Comparison of ENCODE assay signal across 15 mouse cellular contexts in the genomic region with DNA sequence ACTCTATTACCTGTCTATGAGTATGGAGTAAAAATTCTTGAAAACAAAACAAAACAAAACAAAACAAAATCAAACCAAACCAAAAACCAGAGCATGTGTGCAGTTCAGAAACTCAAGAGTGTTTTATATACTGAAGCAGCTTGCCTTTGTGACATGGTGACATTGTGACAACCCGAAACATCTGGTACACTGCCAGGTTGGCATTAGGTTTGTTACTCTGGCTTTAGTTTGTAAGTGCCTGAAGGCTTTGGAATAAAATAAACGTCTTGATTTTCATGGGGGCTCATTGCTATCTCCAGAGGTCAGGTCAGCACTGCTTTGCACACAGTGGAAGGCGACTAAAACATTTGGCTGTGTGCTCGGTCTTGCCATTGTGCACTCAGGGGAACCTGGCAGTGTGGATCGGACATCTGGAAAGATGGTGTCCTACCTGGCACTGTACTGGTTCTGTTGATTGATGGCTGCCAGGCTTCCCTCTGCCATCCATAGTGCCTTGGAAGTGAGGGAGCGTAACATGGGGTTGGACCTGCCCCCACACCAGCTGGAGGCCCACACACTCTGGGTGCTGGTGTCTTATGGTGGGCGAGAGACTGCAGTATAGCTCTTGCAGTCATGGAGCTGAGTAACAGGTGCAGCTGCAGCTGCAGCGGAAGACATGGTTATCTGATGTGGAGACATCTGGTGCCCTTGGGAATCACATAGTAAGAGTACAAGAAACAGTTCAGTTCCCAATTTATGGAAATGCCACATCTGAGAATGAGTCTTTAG.
DNase-seq lines count a peak whose midpoint lies in the region; ATAC-seq and TF ChIP-seq lines count a peak whose summit lies in the region.
"Had no signal": no experiment of that assay in that cellular context is flagged by ENCODE, and none has a peak within 500 bp of the region (broad histone marks: within the 10 kb centered on the region; RNA-seq: fewer than 3 reads in every experiment).

No protein-coding gene starts in this region.

- no peak overlapping the region for H3K4me2 ChIP-seq in forebrain, embryonic 11.5 days (ENCODE audit: low read depth, low read length, severe bottlenecking)
- no peak overlapping the region for H3K4me2 ChIP-seq in forebrain, embryonic 12.5 days
- H3K4me2 ChIP-seq: stomach, embryonic 15.5 days had no signal

- peaks cover 18% of the 10 kb centered on the region for H3K4me1 ChIP-seq in forebrain, embryonic 11.5 days (replicated peaks; ENCODE audit: control insufficient read depth, insufficient read depth, low read length)
- H3K4me1 ChIP-seq in forebrain, embryonic 12.5 days = peaks cover 47% of the 10 kb centered on the region
- H3K4me1 ChIP-seq in testis, adult 2 months (ENCODE audit: control insufficient read depth, insufficient read depth, low read length) = peaks cover 2% of the 10 kb centered on the region

- no peaks in the 10 kb centered on the region for H3K27me3 ChIP-seq in forebrain, embryonic 11.5 days (ENCODE audit: control insufficient read depth, insufficient read depth, low read length)
- peaks cover 6% of the 10 kb centered on the region; the same call in 1 of the 2 replicates for H3K27me3 ChIP-seq in forebrain, embryonic 12.5 days
- H3K27me3 ChIP-seq in testis, adult 2 months (ENCODE audit: control insufficient read depth, insufficient read depth, low read length) = no peaks in the 10 kb centered on the region
- H3K27me3 ChIP-seq: stomach, embryonic 15.5 days had no signal

- ATAC-seq in forebrain, embryonic 11.5 days (replicated peaks; ENCODE audit: low FRiP score) = no peak
- ATAC-seq in forebrain, embryonic 12.5 days (ENCODE audit: low FRiP score) = no peak
- ATAC-seq in cerebellum, adult (ENCODE audit: insufficient number of reproducible peaks, low FRiP score, low TSS enrichment) = no peak

- no peak overlapping the region for H3K27ac ChIP-seq in forebrain, embryonic 11.5 days (ENCODE audit: low read depth, low read length)
- no peak overlapping the region for H3K27ac ChIP-seq in forebrain, embryonic 12.5 days
- peak overlapping the region; percentile 5; the same call in 1 of the 2 replicates for H3K27ac ChIP-seq in testis, adult 2 months (ENCODE audit: control insufficient read depth, insufficient read depth, low read depth, low read length)
- H3K27ac ChIP-seq: hindbrain, embryonic 10.5 days; midbrain, embryonic 10.5 days; stomach, embryonic 15.5 days had no signal

- no peak for TF ChIP-seq CTCF in testis, adult 2 months (IDR thresholded peaks at IDR 0.05; ENCODE audit: control insufficient read depth, insufficient read depth, insufficient replicate concordance, low read depth, low read length)

- no peak for TF ChIP-seq POLR2A in testis, adult 2 months (IDR thresholded peaks at IDR 0.05; ENCODE audit: control insufficient read depth, low read depth, low read length)

- WGBS in forebrain, embryonic 11.5 days = 87% methylated on average over 8 of the region's 8 CpGs
- 88% methylated on average over 8 of the region's 8 CpGs for WGBS in forebrain, embryonic 12.5 days

- DNase-seq in forebrain, embryonic 11.5 days (ENCODE audit: low spot score) = peak; percentile 25
- DNase-seq in layer of hippocampus, adult 11-12 months (ENCODE audit: low spot score) = peak; percentile 31
- DNase-seq in layer of hippocampus, postnatal 10 days (ENCODE audit: low spot score in 2 of 2) = no peak
- no peak for DNase-seq in testis, postnatal 10 days (ENCODE audit: low spot score)
- peak; percentile 60 for DNase-seq in thymus, postnatal 4 days
- DNase-seq: cerebellum, adult 2 months; embryo, embryonic 11 days; kidney, postnatal 25 days; left cerebral cortex, postnatal 4 days had no signal

- no peak overlapping the region for H3K4me3 ChIP-seq in forebrain, embryonic 11.5 days (ENCODE audit: low read depth, low read length)
- H3K4me3 ChIP-seq in forebrain, embryonic 12.5 days (replicated peaks) = no peak overlapping the region
- H3K4me3 ChIP-seq in testis, adult 2 months (ENCODE audit: control insufficient read depth, low read depth, low read length) = no peak overlapping the region
- H3K4me3 ChIP-seq: hindbrain, embryonic 10.5 days; midbrain, embryonic 10.5 days; stomach, embryonic 15.5 days had no signal

- H3K9me3 ChIP-seq in forebrain, embryonic 11.5 days (ENCODE audit: control insufficient read depth, low read length) = no peaks in the 10 kb centered on the region
- no peaks in the 10 kb centered on the region for H3K9me3 ChIP-seq in forebrain, embryonic 12.5 days
- H3K9me3 ChIP-seq: hindbrain, embryonic 10.5 days; midbrain, embryonic 10.5 days; stomach, embryonic 15.5 days had no signal

- no peak overlapping the region for H3K9ac ChIP-seq in forebrain, embryonic 11.5 days (ENCODE audit: low read length)
- H3K9ac ChIP-seq in forebrain, embryonic 12.5 days = no peak overlapping the region
- H3K9ac ChIP-seq: stomach, embryonic 15.5 days had no signal

- H3K36me3 ChIP-seq in forebrain, embryonic 11.5 days (ENCODE audit: control insufficient read depth, insufficient read depth, low read length) = no peaks in the 10 kb centered on the region
- H3K36me3 ChIP-seq in forebrain, embryonic 12.5 days (replicated peaks) = no peaks in the 10 kb centered on the region; the same call in 1 of the 2 replicates
- no peaks in the 10 kb centered on the region for H3K36me3 ChIP-seq in testis, adult 2 months (ENCODE audit: control insufficient read depth, insufficient read depth, low read length)
- H3K36me3 ChIP-seq: stomach, embryonic 15.5 days had no signal

Comparison
In these comparisons a context has a peak if more than half of its experiments do, and no peak if none do; other contexts are left out.
1. DNase-seq: peak in forebrain, embryonic 11.5 days (single experiment), layer of hippocampus, adult 11-12 months (single experiment) and thymus, postnatal 4 days (single experiment); none in layer of hippocampus, postnatal 10 days (0 of 2) and testis, postnatal 10 days (single experiment).